Mouse (Mus musculus): ENCODE measurements around the gene Mul1.

- no peak for TF ChIP-seq ZC3H11A (IDR thresholded peaks at IDR 0.05; ENCODE audit: borderline replicate concordance, low read depth, low read length)
- TF ChIP-seq ZNF384 (IDR thresholded peaks at IDR 0.05; ENCODE audit: low read depth, low read length), result no peak
- TF ChIP-seq MAFK (IDR thresholded peaks at IDR 0.05; ENCODE audit: insufficient read depth, low read depth, low read length), result no peak
- TF ChIP-seq CHD2 (IDR thresholded peaks at IDR 0.05; ENCODE audit: low read depth, low read length), result no peak
- TF ChIP-seq HCFC1 (IDR thresholded peaks at IDR 0.05; ENCODE audit: borderline replicate concordance, insufficient read depth, low read length), result no peak
Measured at GRCm38 (mm10) chr4:138411504-138412121, 22.9 kb upstream of the Mul1 start.
